Mouse (Mus musculus): ENCODE measurements around the gene Cfap58.

Gene Cfap58

DNA sequence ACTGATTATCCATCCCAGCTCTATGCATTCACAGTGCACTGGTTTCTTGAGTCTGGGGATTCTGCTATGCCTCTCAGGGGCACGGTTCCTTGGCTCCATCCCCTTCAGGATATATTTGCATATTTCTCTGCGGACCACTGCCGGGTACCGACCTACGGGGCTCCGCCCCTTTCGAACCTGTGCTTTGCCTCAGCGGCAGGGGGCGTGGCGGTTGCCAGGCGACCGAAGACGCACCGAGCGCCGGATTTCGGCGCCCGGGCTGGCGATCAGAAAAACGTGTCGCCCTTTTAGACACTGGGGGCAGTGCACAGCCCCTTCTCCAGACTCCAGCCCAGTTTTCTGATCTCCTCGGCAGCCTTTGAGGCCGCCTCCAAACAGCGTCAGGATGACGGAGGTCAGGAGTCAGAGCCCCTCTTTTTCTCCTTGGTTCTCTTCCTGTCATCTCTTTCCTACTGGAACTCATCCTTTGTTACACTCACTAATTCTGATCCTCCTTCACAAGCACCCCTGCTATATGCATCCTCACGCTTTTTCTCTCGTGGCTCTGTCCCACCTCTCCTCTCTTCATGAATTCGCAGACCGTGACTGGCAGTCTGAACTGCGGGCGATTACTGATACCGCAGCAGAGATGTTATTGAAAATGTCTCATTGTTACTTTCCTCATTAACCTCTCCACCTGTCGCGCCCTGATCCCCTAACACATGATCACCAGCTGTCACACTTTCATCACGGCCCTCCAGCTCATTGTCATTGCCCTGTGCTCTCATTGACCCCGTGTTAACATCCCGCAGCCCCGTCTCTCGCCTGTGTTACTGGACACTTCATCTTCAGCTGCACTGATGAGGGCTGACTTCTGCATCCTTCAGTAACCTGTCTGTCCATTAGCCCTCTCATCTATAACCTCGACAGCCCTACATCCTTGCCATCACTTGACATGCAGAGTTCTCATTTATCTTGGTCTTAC, at the start of gene Cfap58:
Gene Cfap58 (plus strand): TSS at position 233 of the 964 bp plus-strand sequence.
- DNase-seq (ENCODE audit: low spot score in 2 of 2), result peak; percentile 71 to 73

DNA sequence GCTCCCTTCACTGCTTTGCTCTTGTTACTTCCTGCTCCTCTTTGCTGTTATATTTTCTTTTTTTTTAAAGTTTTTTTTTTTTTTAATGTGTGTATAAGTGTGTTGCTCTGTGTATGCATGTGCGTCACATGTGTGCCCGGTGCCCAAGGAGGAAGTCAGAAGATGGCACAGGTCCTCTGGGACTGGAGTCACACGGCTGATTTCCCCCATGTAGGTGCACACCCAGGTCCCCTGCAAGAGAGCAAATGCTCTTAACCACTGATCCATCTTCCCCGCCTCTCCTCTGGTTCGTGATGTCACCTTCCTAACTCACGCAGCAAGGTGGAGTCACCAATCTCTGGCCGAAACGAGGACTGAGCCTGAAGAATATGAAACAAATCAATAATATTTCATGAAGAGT, 49.4 kb upstream of the Cfap58 start:
- DNase-seq (ENCODE audit: low spot score in 2 of 2), result no peak

DNA sequence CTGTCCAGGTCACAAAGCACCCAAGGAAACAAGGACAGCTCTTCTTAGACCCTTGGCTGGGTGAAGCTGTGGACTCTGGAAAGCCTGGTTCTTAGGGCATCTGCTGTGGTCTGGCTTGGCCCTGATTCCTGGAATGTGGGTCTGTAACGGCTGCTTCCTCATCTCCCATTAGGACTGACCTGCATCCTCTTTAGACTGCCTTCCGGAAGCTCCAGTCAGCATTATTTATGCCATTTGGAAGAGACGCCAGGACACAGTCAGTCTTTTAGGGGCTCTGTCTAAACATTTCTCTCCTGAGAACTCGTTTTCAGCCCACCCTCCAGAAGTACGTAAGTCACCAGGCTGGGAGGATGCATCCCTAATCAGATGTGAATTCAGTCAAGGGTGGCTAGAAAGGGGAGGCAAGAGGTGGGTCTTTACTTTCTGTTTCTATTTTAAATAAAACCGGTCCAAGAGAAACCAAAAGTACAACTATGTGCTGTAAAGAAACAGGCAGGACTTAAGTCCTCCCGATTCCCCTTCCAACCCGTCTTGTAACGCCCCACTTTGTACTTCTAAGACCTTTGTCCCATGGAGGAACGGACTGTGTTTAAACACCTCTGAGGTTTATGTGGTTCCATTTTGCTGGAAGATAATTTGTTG, 46.9 kb upstream of the Cfap58 start:
- DNase-seq (ENCODE audit: low spot score in 2 of 2), result no peak

DNA sequence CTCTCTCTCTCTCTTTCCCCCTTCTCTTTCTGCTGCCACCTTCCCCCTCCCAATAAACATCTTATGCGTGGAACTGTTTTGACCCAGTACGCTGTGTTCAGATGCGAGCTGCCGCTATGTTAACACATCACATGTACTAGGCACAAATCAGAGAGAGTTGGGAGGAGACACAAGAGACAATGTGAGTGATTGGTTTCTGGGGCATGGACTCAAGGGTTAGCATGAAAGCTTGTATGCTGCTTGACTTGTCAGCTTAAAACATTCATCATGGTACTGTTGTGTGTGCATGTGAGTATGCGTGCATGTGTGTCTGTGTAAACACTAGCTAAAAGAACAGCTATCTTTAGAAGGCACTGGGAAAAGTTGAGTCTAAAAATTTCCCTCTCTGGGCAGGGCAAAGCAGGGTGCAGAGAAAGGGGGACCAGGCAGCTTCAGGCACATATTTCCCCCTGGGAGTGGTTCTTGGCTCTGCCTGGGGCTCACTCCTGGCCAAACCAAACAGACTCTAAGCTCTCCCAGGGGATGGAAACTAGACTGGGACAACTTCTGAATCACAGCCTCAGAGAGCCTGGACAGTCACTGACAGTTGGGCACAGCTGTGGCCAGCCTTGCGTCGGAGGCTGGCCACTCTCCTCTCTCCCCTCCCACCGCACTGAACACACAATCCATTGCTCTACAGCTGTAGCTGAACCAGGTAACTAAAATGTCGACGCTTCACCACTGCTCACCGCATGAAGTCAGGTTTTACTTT, 45.7 kb upstream of the Cfap58 start:
- DNase-seq (ENCODE audit: low spot score in 2 of 2), result no peak

DNA sequence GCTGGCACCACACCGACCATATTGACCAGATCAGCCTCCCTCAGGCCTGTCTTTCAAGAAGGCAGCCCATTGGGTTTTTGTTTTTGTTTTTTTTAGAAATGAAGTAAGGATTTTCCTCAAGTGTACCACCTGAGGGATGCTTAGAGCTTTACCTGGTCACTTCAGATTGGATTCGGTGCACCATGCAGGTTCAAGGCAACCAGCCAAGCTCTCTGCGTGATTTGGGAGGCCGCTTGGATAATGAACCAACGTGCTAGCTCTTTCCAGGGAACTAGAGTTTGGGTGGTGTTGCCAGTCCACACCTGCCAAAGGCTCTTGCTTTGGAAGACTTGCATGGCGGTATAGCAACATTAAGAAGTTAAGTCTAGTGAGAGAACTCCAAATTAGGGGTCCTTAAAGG, 44.4 kb upstream of the Cfap58 start:
- no peak for DNase-seq (ENCODE audit: low spot score in 2 of 2)

DNA sequence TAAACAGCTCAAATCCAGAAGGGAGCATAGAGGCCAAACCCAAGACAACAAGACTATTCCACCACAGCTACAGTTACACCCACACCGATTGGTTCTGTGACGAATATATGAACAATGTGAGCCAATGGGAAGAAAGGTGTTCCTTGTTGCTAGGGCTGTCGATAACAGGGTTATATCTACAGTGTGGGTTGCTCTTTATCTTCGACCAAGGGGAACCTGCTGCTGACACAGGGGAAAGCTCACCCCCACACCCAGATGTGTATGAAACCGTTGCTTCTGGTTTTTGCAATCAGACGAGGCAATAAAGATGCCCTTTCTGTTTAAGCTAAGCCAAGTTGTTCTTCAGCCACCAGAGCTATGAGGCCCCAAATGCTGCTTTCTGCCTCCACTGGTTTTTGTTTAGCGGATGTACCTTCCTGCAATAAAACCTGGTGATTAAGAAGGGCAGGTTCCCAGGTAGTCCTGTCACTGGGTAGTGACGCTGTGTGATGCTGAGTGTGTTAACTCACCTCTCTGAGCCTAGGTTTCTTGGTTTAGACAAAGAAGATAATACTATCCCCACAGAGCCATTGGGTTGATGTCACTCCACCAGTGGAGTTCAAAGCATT, 38.9 kb upstream of the Cfap58 start:
- DNase-seq (ENCODE audit: low spot score in 2 of 2), result no peak

DNA sequence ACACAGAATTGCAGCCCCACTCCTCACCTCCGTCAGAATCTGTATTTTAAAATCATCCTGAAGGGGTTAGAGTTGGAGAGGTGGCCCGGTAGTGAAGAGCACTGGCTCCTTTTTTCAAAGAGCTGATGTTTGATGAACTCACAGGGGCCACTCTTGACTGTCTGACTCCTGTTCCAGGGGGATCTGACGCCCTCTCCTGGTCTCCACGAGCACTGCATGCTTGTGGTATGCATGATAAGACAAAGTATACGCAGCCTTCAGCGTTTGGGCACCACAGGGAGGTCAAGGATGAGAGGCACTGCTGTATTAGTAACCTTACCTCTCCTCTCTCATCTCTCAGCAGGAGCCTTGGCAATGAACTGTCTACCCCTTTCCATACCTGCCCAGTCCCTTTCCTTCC, 37.5 kb upstream of the Cfap58 start:
- DNase-seq (ENCODE audit: low spot score in 2 of 2), result no peak

DNA sequence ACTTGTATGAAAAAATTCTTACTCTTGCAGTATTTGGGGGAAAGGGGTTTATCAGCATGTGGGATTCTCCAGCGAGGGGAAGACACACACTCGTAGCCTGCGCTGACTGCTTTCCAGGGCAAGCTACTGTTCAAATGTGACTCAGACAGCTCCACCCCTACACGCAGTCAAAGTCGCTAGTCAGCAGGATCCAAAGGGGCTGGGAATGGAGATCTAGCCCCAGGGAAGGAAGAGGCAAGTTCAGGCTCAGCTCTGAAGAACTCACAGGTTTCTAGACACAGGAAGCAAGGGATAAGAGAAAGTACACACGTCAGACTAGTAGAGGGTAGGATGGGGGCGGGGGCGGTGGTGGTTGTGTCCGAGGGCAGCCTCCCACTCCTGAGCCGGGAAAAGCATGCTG, 36.9 kb upstream of the Cfap58 start:
- DNase-seq (ENCODE audit: low spot score in 2 of 2), result no peak

DNA sequence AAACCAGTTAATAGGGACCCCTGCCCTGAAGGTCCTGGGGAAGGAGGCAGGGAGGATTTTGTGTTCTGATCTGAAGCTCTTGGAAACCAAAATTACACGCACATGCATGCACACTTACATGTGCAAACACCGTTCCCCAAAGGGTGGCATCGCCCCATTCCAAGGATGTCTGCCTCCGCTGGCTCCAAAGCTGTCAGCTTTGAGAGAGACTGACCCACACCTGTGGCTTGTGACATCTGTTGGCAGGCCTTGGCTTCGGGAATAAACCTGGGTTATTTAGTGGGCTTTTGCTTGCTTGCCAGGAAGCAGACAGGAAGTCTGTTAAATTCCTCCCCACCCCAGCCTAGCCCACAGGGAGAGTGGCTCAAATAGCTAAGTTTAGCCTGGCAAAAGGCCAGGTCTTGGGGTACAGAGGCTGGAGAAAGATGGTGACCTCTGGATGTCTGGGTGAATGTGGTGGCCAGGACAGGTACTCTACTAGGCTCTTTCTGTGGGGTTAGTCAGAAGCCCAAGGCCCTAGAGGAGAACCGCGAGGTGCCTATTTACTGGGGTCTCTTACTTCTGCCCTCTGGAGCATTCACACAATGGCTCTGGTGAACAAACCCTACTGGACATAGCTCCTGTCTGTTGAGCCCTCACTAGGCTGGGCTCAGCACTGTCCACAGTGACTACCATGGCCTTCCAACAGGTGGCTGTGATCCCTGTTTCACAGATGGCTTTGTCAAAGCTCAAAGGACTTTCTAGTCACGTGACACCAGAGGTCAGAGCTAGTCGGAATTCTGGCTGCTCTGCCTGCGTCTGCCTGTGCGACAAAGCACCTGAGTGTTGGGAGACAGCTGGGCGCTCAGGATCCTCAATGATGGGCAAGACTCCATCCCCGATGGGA, 34.9 kb upstream of the Cfap58 start:
- DNase-seq (ENCODE audit: low spot score in 2 of 2), result no peak

DNA sequence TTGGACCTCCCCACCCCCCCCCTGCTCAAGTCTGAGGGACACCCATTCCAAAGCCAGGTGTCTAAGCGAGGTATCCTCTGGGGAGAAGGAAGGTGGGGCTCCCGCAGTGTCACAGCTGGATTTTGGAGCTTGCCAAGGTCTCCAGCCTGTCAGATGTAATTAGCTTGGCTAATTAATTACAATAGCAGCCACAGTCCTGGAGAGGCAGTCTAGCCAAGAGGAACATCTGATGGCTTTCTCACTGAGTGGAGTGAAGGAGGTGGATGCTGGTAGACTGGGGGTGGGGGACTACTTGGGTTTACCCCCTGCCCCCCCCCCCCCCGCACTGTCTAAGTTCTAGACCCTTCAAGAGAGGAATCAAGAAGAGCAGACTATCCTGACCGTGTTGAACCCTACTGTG, 33.8 kb upstream of the Cfap58 start:
- no peak for DNase-seq (ENCODE audit: low spot score in 2 of 2)

DNA sequence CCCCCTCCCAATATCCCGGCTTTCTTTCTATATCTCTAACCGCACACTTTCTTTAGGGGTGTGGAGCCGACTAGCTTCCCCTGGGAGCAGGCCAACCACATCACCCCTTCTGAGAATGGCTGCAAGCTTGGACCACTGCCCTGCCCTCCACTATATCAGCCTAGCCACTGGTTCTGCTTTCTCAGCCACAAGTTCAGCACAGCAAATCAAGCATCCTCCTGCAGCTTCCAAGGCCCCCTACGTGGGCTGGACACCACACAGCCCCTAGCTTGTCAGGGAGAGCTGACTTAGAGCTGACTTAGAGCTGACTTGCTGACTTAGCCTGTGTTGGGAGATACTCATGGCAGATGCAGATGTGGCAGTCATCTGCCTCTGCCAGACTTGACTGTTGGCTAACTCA, 32.4 kb upstream of the Cfap58 start:
- no peak for DNase-seq (ENCODE audit: low spot score in 2 of 2)

DNA sequence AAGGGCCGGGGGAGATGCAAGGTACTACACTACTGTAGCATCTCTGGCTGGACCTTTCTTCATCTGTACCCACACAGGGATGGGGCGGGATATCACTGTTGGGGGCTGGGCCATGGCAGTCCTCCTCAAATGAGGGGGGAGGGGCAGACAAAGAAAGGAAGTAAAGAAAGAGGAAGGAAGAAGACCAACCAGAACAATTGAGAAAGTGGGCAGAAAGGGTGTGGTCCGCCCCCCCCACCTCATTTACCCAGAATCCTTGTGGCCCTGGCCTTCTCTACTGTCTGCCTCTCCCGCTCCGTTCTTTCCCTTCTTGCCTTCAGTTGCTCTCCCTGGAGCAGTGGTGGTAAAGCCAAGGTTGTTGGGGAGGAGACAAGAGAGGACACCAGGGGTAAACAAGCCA, 31.9 kb upstream of the Cfap58 start:
- no peak for DNase-seq (ENCODE audit: low spot score in 2 of 2)

DNA sequence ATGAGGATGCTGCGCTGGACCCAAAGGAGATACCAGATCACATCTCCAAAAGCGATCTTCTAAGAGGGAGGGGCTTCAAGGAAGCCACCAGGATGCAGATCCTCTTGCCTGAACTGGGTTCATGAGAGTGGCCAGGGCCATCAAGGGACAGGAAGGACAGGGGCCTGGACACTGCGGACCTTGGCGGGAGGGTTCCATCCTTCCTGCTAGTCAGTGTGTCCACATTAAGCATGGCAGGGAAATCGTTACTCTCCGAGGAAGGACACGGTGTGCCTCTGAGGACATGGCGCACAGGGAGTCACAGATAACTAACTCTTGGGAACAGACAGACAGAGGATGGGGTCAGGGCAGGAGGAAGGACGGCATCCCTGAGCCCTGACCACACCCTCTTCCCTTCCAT, 29.9 kb upstream of the Cfap58 start:
- no peak for DNase-seq (ENCODE audit: low spot score in 2 of 2)

DNA sequence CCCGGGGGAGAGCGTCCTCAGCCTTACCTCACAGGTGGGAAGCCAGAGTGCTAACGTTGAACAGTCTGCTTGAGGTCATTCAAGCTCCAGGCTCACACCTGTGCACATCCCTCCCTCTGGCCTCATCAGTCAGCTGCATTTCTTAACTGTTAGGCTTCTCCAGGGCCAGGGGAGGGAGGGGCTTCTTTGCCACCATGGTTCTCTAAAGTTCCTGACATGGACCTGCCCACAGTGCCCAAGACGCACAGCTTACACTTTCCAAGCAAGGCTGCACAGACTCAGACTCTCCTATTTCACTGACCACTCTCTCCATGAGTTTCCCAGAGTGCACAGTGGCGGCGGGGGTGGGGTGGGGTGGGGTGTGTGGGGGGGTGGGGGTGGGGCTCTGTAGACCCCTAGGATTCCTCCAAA, 28.5 kb upstream of the Cfap58 start:
- DNase-seq (ENCODE audit: low spot score in 2 of 2), result no peak

DNA sequence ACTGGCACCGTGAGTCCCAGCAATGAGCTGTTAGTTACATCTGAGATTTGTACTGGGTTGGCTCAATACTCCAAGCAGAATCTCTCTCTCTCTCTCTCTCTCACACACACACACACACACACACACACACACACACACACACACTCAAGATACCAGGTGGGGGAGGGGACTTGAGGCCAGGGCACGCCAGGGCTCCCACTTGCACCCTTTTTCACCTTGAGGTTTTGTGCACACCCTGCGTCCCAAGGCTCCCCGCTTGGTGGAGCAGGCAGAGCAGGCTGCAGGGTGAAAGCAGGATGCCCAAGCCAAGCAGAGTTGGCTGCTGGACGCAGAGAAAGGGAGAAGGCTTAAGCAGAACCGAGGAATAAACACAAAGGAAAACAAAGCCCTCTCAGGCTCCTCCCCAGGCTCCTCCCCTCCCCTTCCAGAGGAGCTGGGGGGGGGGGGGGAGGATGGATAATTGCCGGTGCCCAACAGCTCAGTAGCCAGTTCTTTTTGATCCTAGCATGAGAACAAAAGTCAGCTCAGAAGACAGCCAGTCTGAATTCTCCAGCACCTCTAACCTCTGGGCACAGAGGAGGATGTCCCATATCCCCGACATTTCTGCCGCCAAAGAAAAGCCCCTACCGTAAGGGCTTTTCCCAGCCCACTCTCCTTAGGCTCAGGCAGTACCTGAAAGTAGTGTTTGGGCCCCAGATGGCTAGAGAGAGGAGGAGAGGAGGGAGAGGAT, 27.9 kb upstream of the Cfap58 start:
- DNase-seq (ENCODE audit: low spot score in 2 of 2), result no peak

DNA sequence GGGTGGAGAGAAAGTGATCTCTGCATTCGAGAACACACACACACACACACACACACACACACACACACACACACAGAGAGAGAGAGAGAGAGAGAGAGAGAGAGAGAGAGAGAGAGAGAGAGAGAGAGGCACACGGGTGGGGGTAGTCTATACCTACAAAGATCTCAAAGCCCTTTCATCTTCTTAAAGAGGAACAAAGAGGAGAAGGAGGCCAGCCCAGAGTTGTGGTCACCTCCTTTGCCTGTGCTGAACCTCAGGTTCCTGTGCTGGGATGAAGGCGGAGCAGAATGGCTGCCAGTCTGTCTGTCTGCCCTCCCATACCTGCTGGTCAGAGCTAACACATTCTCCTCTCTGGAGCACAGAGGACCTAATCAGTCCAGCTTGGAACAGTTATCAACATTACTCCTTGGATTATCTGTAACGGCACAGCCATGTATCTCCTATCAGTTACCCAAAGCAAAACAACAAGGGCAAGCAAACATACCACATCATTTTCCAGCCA, 27.3 kb upstream of the Cfap58 start:
- DNase-seq (ENCODE audit: low spot score in 2 of 2), result no peak

DNA sequence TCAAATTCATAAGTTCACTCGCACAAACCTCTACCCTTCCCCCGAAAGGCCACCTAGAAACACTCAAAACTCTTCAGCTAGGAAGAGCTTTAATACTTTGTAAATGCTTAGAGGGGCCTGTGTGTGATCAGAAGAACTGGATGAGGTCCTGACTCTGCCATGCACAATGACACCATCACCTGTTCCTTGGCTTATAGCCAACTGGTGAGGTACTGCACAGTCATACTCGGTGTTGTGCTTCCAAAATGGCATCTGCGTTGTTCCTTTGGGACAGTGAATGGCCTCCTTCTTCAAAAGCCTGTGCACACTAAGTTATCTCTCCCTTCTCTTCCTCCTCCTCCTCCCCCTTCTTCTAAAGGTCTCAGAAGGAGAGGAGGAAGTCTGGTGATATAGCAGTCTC, 26.7 kb upstream of the Cfap58 start:
- DNase-seq (ENCODE audit: low spot score in 2 of 2), result no peak

DNA sequence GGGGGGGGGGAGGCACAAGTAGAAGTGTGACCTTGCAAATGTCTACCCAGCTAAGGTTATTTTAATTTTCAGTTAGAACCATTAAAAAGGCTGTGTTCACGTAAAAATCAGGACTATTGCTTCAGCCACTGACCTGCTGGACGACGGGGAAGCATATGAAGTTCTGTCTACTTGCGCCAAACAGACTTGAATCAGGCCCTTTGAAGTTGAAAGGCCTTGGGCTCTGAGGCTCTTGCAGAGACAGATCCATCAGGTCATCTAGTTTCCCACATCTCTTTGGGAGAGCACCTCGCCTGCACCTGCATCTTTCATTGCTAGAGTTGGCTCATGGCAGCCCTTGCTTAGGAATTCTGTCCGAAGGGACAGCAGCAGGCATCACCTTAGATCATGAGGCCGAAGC, 24.1 kb upstream of the Cfap58 start:
- DNase-seq (ENCODE audit: low spot score in 2 of 2), result no peak

DNA sequence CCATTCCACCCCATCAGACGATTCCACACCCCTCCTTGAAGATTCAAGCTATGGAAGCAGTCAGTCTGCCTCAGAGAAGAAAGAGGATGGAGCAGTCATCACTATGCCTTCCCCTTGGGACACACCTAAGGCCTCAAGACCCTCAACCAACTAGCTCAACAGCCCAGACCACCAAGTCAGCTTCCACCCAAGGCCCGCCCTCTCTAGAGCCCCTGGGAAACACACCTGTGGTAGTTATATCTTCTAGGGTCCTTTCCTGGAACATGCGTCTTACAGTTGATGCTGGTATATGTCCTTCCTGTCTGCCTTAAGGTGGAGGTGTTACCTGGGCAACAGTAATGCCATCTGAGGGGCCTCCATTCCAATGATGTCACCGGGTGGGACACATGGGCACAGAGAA, 23.3 kb upstream of the Cfap58 start:
- DNase-seq (ENCODE audit: low spot score in 2 of 2), result no peak

DNA sequence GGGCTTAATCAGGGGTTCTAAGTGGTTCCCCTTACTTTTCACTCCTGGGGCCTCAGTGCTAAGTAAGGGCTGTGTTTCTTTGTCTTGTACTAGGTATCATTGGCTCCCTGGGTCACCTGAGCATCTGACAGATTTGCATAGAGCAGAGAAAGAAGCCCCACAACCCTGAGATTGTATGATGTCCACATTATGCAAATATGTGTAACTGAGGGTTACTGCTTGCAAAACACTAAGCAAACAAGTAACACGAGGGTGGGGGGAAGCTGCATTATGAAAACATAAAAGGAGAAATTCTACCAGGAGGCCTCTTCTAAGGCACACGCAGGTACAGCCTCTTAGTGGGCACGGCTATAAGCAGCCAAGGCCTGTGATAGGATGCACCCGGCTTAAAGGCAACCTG, 22.2 kb upstream of the Cfap58 start:
- DNase-seq (ENCODE audit: low spot score in 2 of 2), result no peak

Data from right cerebral cortex, postnatal 10 days (tissue).